Mouse (Mus musculus) MEL (cell line): ENCODE data around the gene Ntan1. TPM values are rescaled to one million over a fixed set of nuclear protein-coding genes. Genes with fewer than 3 reads are reported as not detected.

Experiments used
- DNase-seq: peaks from one replicate; pipeline ENCODE4 v3.0.0; 2011; ENCODE audit warnings: low read depth, low spot score
- H3K27ac ChIP-seq: 2 replicates; pipeline ENCODE4 v1.5.1; 2012; ENCODE audit warnings: low read depth, mild to moderate bottlenecking, control low read depth, low read length, moderate library complexity; ENCODE audit not compliant: control insufficient read depth
- H3K27me3 ChIP-seq, 2 experiments: fragments of 150-350 bp in 1 of 2; sonication (generic) in 1 of 2; 2 replicates each; pipeline ENCODE4 v1.6.1; 2012; ENCODE audit warnings: low read length in 2 of 2, mild to moderate bottlenecking in 2 of 2, improper control_type of control experiment in 1 of 2, moderate library complexity in 1 of 2; ENCODE audit not compliant: insufficient read depth in 2 of 2, control insufficient read depth in 1 of 2
- H3K36me3 ChIP-seq, 2 experiments: 2 replicates each; pipeline ENCODE4 v1.6.1; 2012 to 2014; ENCODE audit warnings: low read length in 2 of 2, improper control_type of control experiment in 1 of 2, inconsistent platforms in 1 of 2, mild to moderate bottlenecking in 1 of 2; ENCODE audit not compliant: insufficient read depth in 2 of 2, control insufficient read depth in 1 of 2
- H3K4me1 ChIP-seq, 2 experiments: fragments of 150-350 bp in 1 of 2; sonication (generic) in 1 of 2; 2 replicates each; pipeline ENCODE4 v1.6.1; 2012; ENCODE audit warnings: low read length in 2 of 2, improper control_type of control experiment in 1 of 2, mild to moderate bottlenecking in 1 of 2; ENCODE audit not compliant: insufficient read depth in 2 of 2, control insufficient read depth in 1 of 2
- H3K4me3 ChIP-seq, 2 experiments: fragments of 150-350 bp in 1 of 2; sonication (generic) in 1 of 2; 2 replicates each; pipeline ENCODE4 v1.5.1; 2012; ENCODE audit warnings: low read depth in 2 of 2, low read length in 2 of 2, mild to moderate bottlenecking in 2 of 2, moderate library complexity in 2 of 2, control low read depth in 1 of 2, improper control_type of control experiment in 1 of 2; ENCODE audit not compliant: control insufficient read depth in 1 of 2, insufficient read depth in 1 of 2
- H3K79me2 ChIP-seq: 2 replicates; pipeline ENCODE4 v1.6.1; 2012; ENCODE audit warnings: mild to moderate bottlenecking, low read length, moderate library complexity; ENCODE audit not compliant: control insufficient read depth, poor library complexity, insufficient read depth
- H3K9ac ChIP-seq: 2 replicates; pipeline ENCODE4 v1.6.1; 2012; ENCODE audit warnings: low read depth, mild to moderate bottlenecking, control low read depth, low read length, moderate library complexity; ENCODE audit not compliant: control insufficient read depth, poor library complexity, severe bottlenecking
- H3K9me3 ChIP-seq: fragments of 150-350 bp; sonication (generic); replicated peaks from 2 replicates; pipeline ENCODE4 v1.6.1; 2012; ENCODE audit warnings: mild to moderate bottlenecking, low read length, improper control_type of control experiment, moderate library complexity; ENCODE audit not compliant: insufficient read depth
- BHLHE40 ChIP-seq: IDR thresholded peaks from 2 replicates; pipeline ENCODE4 v1.6.1; 2012; ENCODE audit warnings: low read depth, mild to moderate bottlenecking, inconsistent platforms, low read length, improper control_type of control experiment, borderline replicate concordance
- CTCF ChIP-seq, 3 experiments: IDR thresholded peaks in 2 of 3; conservative IDR thresholded peaks in 1 of 3; 2 replicates each; pipeline ENCODE4 v1.5.1; 2011 to 2012; ENCODE audit warnings: low read length in 3 of 3, low read depth in 2 of 3, mild to moderate bottlenecking in 2 of 3, improper control_type of control experiment in 1 of 3, inconsistent platforms in 1 of 3, mixed read lengths in 1 of 3, moderate library complexity in 1 of 3; ENCODE audit not compliant: control insufficient read depth in 1 of 3, insufficient read depth in 1 of 3, poor library complexity in 1 of 3, severe bottlenecking in 1 of 3
- JUND ChIP-seq: IDR thresholded peaks from 2 replicates; pipeline ENCODE4 v1.6.1; 2011; ENCODE audit warnings: low read depth, mild to moderate bottlenecking, improper control_type of control experiment, low read length
- KAT2A ChIP-seq: conservative IDR thresholded peaks from 2 replicates; pipeline ENCODE4 v1.6.1; 2012; ENCODE audit warnings: low read depth, low read length, improper control_type of control experiment, inconsistent platforms
- MAX ChIP-seq: IDR thresholded peaks from 2 replicates; pipeline ENCODE4 v1.6.1; 2011; ENCODE audit warnings: low read length, improper control_type of control experiment
- MAZ ChIP-seq: IDR thresholded peaks from 2 replicates; pipeline ENCODE4 v1.6.1; 2012; ENCODE audit warnings: low read depth, mild to moderate bottlenecking, inconsistent platforms, low read length, improper control_type of control experiment
- MEF2A ChIP-seq: IDR thresholded peaks from 2 replicates; pipeline ENCODE4 v1.6.1; 2014; ENCODE audit warnings: low read depth, mild to moderate bottlenecking, inconsistent platforms, low read length, improper control_type of control experiment; ENCODE audit not compliant: poor library complexity, insufficient replicate concordance, severe bottlenecking; ENCODE audit errors: extremely low read depth
- MYC ChIP-seq: IDR thresholded peaks from 2 replicates; pipeline ENCODE4 v1.6.1; 2011; ENCODE audit warnings: low read depth, mild to moderate bottlenecking, low read length, improper control_type of control experiment, moderate library complexity
- NRF1 ChIP-seq: IDR thresholded peaks from 2 replicates; pipeline ENCODE4 v1.6.1; 2014; ENCODE audit warnings: low read depth, mild to moderate bottlenecking, inconsistent platforms, low read length, improper control_type of control experiment, moderate library complexity; ENCODE audit not compliant: poor library complexity, insufficient read depth, severe bottlenecking
- POLR2AphosphoS5 ChIP-seq: IDR thresholded peaks from 2 replicates; pipeline ENCODE4 v1.6.1; 2012; ENCODE audit warnings: low read depth, borderline replicate concordance, mild to moderate bottlenecking, inconsistent platforms, low read length, moderate library complexity, mixed read lengths
- RAD21 ChIP-seq: IDR thresholded peaks from 2 replicates; pipeline ENCODE4 v1.6.1; 2011; ENCODE audit warnings: mild to moderate bottlenecking, low read depth, low read length, improper control_type of control experiment
- SIN3A ChIP-seq: IDR thresholded peaks from 2 replicates; pipeline ENCODE4 v1.6.1; 2012; ENCODE audit warnings: low read length, improper control_type of control experiment, inconsistent platforms
- UBTF ChIP-seq: IDR thresholded peaks from 2 replicates; pipeline ENCODE4 v1.6.1; 2012; ENCODE audit warnings: low read depth, mild to moderate bottlenecking, inconsistent platforms, low read length, improper control_type of control experiment, moderate library complexity, borderline replicate concordance; ENCODE audit not compliant: insufficient read depth
- ZKSCAN1 ChIP-seq: IDR thresholded peaks from 2 replicates; pipeline ENCODE4 v1.6.1; 2012; ENCODE audit warnings: low read depth, mild to moderate bottlenecking, inconsistent platforms, low read length, improper control_type of control experiment, moderate library complexity
- ZNF384 ChIP-seq: IDR thresholded peaks from 2 replicates; pipeline ENCODE4 v1.6.1; 2012; ENCODE audit warnings: low read depth, mild to moderate bottlenecking, inconsistent platforms, low read length, improper control_type of control experiment
- polyA plus RNA-seq, 2 experiments: library from polyadenylated mRNA; stranded (reverse) in 1 of 2; unstranded in 1 of 2; fragments of >175 nt in 1 of 2; fragments of >200 nt in 1 of 2; gene quantifications; 2 replicates each; pipeline versions ENCODE4 v1.2.1 to v1.2.4; 2012; ENCODE audit warnings: low replicate concordance in 2 of 2, low read depth in 1 of 2; ENCODE audit not compliant: insufficient read length in 2 of 2, insufficient read depth in 1 of 2, missing spikeins in 1 of 2
- total RNA-seq: library from RNA; depleted of rRNA; stranded (reverse); fragments of 300-350 nt; gene quantifications from 2 replicates; pipeline ENCODE4 v1.2.3, GENCODE M21; 2012

Gene Ntan1
- total and polyA plus RNA-seq, 3 experiments: 40.4 to 57.4 TPM; not detected in 1

DNA sequence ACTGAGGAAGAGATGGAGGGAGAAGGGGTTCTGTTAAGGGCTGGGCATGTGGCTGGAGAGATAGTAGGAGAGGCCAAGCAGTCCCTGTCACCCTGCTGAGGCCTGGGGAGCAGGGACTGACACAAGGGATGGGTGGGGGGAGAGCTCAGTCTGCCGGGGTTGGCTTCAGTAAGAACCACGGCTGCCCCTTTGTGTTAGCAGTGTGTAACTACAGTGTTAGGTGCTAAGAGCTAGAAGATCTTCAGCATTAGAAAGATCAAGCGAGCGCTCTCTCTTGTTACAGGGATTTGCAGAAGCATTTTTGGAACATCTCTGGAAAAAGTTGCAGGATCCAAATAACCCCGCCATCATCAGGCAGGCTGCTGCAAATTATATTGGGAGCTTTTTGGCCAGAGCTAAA, 14.0 kb upstream of the Ntan1 start (continued):
- TF ChIP-seq KAT2A (no peak), BHLHE40 (no peak)

DNA sequence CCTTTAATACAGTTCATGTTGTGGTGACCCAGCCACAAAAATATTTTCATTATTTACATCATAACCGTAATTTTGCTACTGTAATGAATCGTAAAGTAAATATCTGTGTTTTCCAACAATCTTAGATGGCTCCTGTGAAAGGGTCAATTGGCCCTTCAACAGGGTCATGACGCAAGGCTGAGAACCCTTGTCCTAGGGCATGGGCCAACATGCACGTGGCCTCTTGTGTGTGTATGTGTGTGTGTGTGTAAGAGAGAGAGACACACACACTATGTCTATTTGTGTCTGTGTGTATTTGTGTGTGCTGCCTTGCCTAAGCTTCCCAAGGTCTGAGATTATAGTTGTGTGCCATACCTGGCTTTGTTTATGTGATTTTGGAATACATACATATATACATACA, 11.0 kb upstream of the Ntan1 start:
- H3K9me3 ChIP-seq: no peaks in the 10 kb centered on the region
- no peak overlapping the region for H3K9ac ChIP-seq
- TF ChIP-seq JUND (no peak), MAZ (no peak), POLR2AphosphoS5 (0 out of 2 replicates have a peak, but pooled peaks have one; percentile 22), RAD21 (no peak)
- H3K27ac ChIP-seq: no peak overlapping the region
- H3K79me2 ChIP-seq: no peaks in the 10 kb centered on the region
- no peaks in the 10 kb centered on the region for H3K4me1 ChIP-seq
- no peak overlapping the region for H3K4me3 ChIP-seq
- no peaks in the 10 kb centered on the region for H3K27me3 ChIP-seq
- no peak for DNase-seq
- peaks cover 0 to 25% of the 10 kb centered on the region in 2 experiments; a peak in 2 of 4 replicates for H3K36me3 ChIP-seq

DNA sequence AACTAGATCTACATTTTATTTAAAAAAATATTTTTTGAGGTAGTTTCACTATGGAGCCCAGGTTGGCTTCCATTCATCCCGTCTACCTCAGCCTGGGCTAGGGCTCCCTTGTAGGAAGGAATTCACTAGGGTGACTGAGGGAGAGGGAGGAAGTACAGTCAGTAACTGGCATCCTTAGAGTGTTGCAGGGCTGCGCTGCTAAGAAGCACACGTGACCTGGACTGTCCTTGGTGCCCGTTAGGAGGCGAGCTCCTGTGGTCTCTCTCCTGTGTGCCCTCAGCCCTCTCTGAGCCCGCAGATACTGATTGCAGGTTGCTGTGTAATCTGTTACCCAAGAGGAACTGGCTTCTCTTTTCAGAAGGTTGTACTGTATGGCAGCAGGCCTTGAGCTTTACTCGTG, 10.2 kb upstream of the Ntan1 start:
- Histone ChIP-seq H3K27ac (no peak overlapping the region), H3K4me1 (no peaks in the 10 kb centered on the region), H3K9me3 (no peaks in the 10 kb centered on the region), H3K4me3 (no peak overlapping the region), H3K36me3 (peaks cover 0 to 23% of the 10 kb centered on the region in 2 experiments; a peak in 2 of 4 replicates), H3K9ac (no peak overlapping the region), H3K79me2 (no peaks in the 10 kb centered on the region), H3K27me3 (no peaks in the 10 kb centered on the region)
- DNase-seq: no peak
- no peak for TF ChIP-seq UBTF
- TF ChIP-seq ZKSCAN1: no peak
- no peak for TF ChIP-seq MAX
- no peak for TF ChIP-seq SIN3A
- no peak for TF ChIP-seq CTCF (IDR thresholded peaks at IDR 0.05 in 2 of 3, conservative IDR thresholded peaks at IDR 0.05 in 1 of 3; ENCODE audit: control insufficient read depth in 1 of 3, insufficient read depth in 1 of 3, low read depth in 2 of 3, low read length in 3 of 3, poor library complexity in 1 of 3, severe bottlenecking in 1 of 3)
- no peak for TF ChIP-seq NRF1
- TF ChIP-seq MAZ: no peak
- TF ChIP-seq MEF2A: no peak
- no peak for TF ChIP-seq MYC
- TF ChIP-seq ZNF384: no peak
